Mouse (Mus musculus) gastrocnemius, postnatal 36 days (tissue): ENCODE data around the gene Olfr1480. TPM values are rescaled to one million over a fixed set of nuclear protein-coding genes. Genes with fewer than 3 reads are reported as not detected.

Experiments used
- DNase-seq, 2 experiments: peaks; one replicate each; pipeline ENCODE4 v3.0.0; 2022
- intact Hi-C: fragments of 180-260 bp; cut with DNase I; formaldehyde crosslinking; loops from one replicate; pipeline ENCODE4 v1.15.1; 2025
- long read RNA-seq, 2 experiments: library from polyadenylated mRNA; stranded (forward); transcript quantifications; one replicate each; pipeline ENCODE4 v2.0.0; 2021
- total RNA-seq, 2 experiments: library from RNA; stranded (reverse); gene quantifications; 2 replicates each; pipeline ENCODE4 v1.2.3; 2021

Gene Olfr1480
- total RNA-seq: not detected
- long read RNA-seq, experiment 1: 0 reads
- long read RNA-seq, experiment 2: 0 reads

- intact Hi-C loops: no loop called here
- no peak for DNase-seq
Observed at GRCm38 (mm10) chr19:13527613-13528012, at the start of gene Olfr1480. Gene Olfr1480, plus strand, starts transcription at chr19:13527913.

- intact Hi-C loops: no loop called here
- no peak for DNase-seq
Observed at GRCm38 (mm10) chr19:13480096-13480495, 47.6 kb upstream of the Olfr1480 start, which contains the start of gene Olfr1475. Gene Olfr1475, minus strand, starts transcription at chr19:13480196.

DNA sequence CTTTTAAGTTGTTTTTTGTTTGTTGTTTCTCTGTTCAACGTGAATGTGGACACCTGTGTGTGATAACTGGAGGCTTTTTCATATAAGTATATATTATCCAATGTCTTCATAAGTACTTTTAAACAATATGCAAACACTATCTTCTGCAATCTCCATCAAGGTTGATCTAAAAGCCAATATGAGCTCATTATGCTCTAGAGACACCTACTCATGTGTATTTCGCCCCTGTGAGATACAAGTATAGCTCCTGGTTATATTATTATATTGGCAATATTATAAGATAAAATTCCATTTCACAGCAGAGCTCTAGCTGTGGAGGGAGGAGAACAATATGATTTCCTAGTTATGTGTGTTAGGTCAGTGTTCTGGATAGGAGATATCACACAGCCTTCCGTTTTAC, 27.5 kb upstream of the Olfr1480 start, which contains the start of gene Olfr1477:
Gene Olfr1477 (plus strand): TSS at position 301 of the 400 bp plus-strand sequence.
- no peak for DNase-seq
- intact Hi-C loops: no loop called here

Other genes starting within 250 kb of the Olfr1480 start
- gene Olfr1465, start 212.4 kb upstream of the Olfr1480 start, total RNA-seq: not detected
- not detected for gene Olfr1466, start 189.1 kb upstream of the Olfr1480 start, total RNA-seq
- gene Olfr1467, start 165.7 kb upstream of the Olfr1480 start, total RNA-seq: not detected
- gene Olfr1469, start 120.1 kb upstream of the Olfr1480 start, total RNA-seq: not detected
- gene Olfr1471, start 84.5 kb upstream of the Olfr1480 start, total RNA-seq: not detected
- not detected for gene Olfr1472, start 71.8 kb upstream of the Olfr1480 start, total RNA-seq
- gene Olfr1474, start 58.3 kb upstream of the Olfr1480 start, total RNA-seq: not detected
- not detected for gene Olfr1475, start 47.7 kb upstream of the Olfr1480 start, total RNA-seq
- gene Olfr1477, start 27.4 kb upstream of the Olfr1480 start, total RNA-seq: not detected
- not detected for gene Olfr1484, start 55.6 kb downstream of the Olfr1480 start, total RNA-seq
- not detected for gene Olfr1487, start 89.5 kb downstream of the Olfr1480 start, total RNA-seq
- gene Olfr1489, start 103.7 kb downstream of the Olfr1480 start, total RNA-seq: not detected
- gene Olfr1490, start 123.2 kb downstream of the Olfr1480 start, total RNA-seq: not detected
- not detected for gene Olfr1491, start 169.4 kb downstream of the Olfr1480 start, total RNA-seq
- not detected for gene Olfr1493-ps1, start 195.4 kb downstream of the Olfr1480 start, total RNA-seq
- gene Olfr1494, start 211.8 kb downstream of the Olfr1480 start, total RNA-seq: not detected
- not detected for gene Olfr1495, start 236.7 kb downstream of the Olfr1480 start, total RNA-seq
- gene Olfr1496, start 250.0 kb downstream of the Olfr1480 start, total RNA-seq: not detected